Mouse (Mus musculus): ENCODE results near the gene Srgap1.

Gene Srgap1

GRCm38 (mm10) chr10:122017063-122017462 lies 30.1 kb downstream of the Srgap1 start:
- DNase-seq (ENCODE audit: inconsistent ontology term) = no peak

DNA sequence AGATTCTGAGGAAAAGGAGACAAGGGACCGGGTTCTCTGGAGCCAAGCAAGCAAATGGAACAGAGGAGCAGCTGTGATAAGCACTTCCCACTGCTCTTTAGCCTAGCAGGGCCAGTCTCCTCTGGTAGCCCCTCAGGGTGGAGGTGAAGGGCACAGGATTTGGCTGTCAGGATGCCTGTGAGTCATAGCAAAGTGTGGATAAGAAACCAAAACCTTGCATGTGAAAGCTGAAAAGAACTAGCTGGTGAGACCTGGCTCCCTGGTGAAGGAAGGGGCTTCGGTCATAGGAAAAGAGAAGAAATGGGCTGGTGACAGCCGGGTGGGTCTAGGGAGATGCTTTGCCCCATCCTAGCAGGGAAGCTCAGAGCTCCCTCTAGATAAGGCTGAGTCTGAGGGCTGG lies 30.5 kb downstream of the Srgap1 start:
- no peak for DNase-seq (ENCODE audit: inconsistent ontology term)

DNA sequence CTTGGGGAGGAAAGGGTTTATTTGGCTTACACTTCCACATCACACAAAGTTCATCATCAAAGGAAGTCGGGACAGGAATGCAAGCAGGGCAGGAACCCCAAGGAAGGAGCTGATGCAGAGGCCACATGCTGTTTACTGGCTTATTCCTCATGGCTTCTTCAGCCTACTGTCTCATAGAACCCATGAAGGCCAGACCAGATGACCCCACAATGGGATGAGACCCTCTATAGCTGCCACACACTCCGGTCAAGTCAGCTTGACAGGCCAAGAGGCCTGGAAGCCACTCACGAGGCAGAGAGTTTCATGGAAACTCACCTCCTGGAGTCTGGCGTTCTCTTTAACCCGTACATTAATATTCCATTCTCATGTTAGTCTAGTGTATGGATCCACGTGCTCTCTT lies 34.8 kb downstream of the Srgap1 start:
- no peak for DNase-seq (ENCODE audit: inconsistent ontology term)

- DNase-seq (ENCODE audit: inconsistent ontology term) = no peak
These were observed 38.3 kb downstream of the Srgap1 start for GRCm38 (mm10) chr10:122008731-122009391.

DNA sequence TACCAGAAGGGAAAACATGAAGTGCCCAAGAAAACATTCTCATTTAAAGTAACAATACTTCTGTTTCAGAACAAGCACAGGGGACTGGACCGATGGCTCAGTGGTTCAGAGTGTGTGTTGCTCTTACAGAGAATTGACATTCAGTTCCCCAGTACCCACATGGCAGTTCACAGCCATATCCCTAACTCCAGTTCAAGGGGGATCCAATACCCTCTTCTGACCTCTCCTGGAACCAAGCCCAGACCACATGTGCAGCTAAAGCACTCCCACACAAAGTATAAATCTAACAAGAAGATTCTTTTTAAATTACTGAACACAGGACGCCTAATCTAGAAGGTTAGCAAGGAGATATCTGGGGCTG lies 38.8 kb downstream of the Srgap1 start:
- no peak for DNase-seq (ENCODE audit: inconsistent ontology term)

GRCm38 (mm10) chr10:122006606-122007005 lies 40.5 kb downstream of the Srgap1 start:
- DNase-seq (ENCODE audit: inconsistent ontology term) = no peak

DNA sequence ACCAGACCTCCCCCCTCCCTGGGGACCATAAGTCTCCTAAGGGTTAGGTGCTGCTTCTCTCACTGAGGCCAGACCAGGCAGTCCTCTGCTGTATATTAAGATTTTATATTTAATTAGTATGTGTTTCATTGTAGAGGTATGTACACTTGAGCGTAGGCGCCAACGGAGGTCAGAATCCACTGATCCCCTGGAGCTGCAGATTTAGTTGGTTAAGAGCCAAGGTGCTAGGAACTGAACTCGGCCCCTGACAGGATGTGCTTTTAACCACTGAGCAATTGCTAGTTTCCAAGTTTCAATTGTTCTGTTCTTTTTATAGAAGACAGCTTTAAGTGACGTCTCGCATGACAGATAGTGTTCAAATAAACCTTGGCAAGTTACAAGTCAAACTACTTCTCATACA lies 41.0 kb downstream of the Srgap1 start:
- DNase-seq (ENCODE audit: inconsistent ontology term) = no peak

DNA sequence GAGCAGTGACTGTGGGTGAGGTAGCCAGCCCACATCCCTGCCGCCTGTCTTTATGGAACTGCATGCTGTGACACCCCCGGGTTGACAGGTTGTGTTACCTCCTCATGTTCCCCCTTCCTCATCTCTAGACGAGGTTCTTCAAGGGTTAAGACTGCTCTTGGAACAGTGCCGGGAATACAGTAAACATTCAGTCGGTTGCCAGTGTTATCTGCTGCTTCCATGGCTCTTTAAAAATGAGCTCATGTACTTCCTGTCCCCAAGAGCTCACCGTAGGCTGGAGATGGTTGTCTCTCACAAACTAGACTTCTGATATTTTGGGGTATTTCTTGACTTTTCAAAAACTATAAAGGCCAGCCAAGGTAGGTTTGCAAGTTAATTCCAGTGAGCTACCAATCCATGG lies 41.6 kb downstream of the Srgap1 start:
- no peak for DNase-seq (ENCODE audit: inconsistent ontology term)

- DNase-seq (ENCODE audit: inconsistent ontology term) = no peak
These were observed 44.2 kb downstream of the Srgap1 start for GRCm38 (mm10) chr10:122002930-122003329.

- DNase-seq (ENCODE audit: inconsistent ontology term) = no peak
These were observed 48.3 kb downstream of the Srgap1 start for GRCm38 (mm10) chr10:121998806-121999205.

DNA sequence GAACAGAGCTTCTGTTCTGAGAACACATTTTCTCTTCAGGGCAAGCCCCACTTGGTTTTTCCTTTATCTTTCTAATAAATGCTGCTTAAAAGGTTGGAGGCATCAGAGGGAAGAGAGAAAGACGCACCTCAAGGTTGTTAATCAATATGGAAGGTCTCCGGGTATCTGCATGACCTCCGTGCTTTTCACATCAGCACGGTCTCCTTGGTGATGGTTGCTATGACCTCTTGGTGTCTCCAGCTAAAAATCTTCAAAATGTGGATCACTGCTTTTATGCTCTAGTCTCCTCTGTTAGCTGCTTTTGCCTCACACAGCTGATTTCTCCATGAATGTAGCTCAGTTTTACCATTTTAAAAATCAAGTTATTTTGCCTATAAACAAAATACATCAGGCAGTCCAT lies 50.6 kb downstream of the Srgap1 start:
- DNase-seq (ENCODE audit: inconsistent ontology term) = no peak

GRCm38 (mm10) chr10:121995448-121995847 lies 51.7 kb downstream of the Srgap1 start:
- no peak for DNase-seq (ENCODE audit: inconsistent ontology term)

DNA sequence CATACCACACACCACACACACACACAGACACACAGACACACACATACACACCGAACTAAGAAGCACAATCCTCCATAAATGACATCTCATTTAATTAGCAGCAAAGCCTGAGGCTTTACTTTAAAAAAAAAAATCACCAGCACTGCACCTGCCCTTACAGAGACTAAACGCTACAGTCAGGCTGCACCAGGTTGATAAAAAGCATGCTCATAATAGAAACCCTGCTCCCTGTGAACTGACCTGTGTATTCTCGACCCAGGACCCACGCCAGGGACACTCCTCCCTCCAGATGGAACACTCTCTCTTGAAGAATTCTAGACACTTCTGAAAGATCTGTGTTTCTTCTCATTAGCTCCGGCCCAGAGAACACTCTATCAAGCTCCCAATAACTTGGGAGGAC lies 52.5 kb downstream of the Srgap1 start:
- DNase-seq (ENCODE audit: inconsistent ontology term) = no peak

GRCm38 (mm10) chr10:121992609-121993008 lies 54.5 kb downstream of the Srgap1 start:
- no peak for DNase-seq (ENCODE audit: inconsistent ontology term)

DNA sequence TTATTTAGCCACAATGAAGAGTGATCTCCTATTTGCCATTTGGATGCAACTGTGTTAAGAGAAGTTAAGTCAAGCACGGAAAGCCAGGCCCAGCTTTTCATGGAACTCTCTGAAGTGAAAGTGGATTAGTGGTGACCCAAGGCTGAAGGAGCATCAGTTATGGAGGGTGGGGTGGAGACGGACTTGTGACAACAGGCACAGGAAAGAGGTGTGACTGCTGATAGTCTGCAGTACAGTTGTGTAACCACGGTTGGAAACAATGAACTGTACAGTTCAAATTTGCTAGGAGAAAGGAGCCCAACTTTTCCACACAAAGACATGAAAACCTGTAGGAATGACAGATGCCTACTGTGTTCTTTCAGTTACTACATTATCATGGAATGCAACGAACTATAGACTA lies 60.1 kb downstream of the Srgap1 start:
- DNase-seq (ENCODE audit: inconsistent ontology term) = no peak

DNA sequence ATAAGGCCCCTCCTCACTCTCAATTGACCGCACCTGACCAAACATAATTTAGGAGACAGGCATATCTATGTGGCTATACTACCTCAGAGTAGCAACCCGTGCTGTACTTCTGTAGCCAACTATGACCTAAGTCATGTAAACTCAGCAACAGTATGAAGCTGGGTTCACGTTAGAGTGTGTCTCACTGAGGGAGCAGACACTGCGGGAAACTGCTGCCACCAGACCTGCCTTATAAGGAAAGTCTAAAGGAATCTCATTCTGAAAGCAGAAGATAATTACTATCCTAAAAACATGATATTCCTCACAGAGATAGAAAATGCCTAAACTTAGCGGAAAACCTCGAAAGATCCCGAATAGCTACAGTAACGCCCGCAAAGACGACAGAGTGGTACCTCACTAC lies 62.2 kb downstream of the Srgap1 start:
- DNase-seq (ENCODE audit: inconsistent ontology term) = no peak

GRCm38 (mm10) chr10:121983993-121984610 lies 63.0 kb downstream of the Srgap1 start:
- DNase-seq (ENCODE audit: inconsistent ontology term) = no peak

DNA sequence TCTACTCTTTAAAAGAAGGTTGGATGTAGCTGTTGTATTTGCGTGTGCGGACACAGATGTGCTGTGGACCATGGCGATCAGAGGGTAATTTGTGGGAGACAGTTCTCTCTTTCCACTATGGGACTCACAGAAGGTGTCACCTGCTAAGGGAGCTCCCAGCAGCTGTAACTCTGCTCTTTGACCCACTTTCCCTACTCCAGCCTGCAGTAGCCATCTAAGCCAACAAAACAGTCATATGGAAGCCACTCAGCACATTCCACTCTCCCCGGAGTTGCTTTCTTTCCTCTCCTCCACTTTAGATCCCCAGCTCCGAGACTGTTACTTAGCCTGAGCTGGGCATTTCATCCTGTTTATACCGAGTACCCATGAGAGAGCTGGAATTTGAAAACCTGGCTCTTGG lies 71.8 kb downstream of the Srgap1 start:
- DNase-seq (ENCODE audit: inconsistent ontology term) = no peak

GRCm38 (mm10) chr10:121974591-121974990 lies 72.5 kb downstream of the Srgap1 start:
- DNase-seq (ENCODE audit: inconsistent ontology term) = no peak

DNA sequence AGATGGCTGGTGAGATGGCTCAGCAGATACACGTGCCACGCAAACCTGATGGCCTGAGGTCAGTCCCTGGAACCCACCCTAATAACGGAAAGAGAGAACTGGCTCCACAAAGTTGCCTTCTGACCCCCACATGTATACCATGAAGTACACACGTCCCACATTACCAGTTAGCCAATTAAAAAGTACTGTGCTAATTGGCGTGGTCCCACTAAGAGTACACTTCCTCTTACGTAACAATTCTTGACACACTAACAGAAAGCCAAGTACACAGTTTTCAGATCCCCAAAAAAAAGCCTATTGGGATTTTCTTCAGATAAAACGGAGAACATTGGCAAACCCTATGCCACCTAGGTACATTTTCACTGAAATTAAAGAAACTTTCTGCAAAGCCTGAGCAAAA lies 73.8 kb downstream of the Srgap1 start:
- no peak for DNase-seq (ENCODE audit: inconsistent ontology term)

DNA sequence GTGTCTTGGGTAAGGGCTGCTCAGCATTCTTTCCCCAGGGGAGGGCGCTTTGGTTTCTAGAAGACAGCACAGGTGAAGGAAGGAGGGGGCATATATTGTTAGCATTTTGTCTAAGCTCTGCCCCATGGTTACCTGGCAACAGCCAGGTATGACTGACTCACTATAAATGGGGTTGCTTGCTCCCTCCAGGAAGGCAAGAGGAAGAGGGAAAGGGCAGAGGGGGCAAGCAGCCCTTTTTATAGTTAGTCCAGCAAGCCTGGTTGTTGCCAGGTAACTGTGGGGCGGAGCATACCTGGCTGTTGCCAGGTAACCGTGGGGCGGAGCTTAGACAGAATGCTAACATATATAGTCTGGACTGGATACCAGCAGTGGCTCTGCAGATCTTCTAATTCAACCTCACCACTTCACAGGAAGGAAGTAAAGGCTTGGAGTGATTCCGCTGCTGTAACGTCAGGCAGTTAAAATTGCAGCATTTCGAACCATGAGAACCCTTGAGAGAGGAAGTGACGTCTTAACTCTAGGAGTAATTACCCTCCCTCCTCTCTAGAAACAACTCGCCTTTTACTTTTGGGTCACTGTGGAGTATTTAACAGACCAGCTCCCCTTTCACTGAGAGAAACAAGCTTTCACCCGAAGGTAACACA lies 74.7 kb downstream of the Srgap1 start:
- no peak for DNase-seq (ENCODE audit: inconsistent ontology term)

DNA sequence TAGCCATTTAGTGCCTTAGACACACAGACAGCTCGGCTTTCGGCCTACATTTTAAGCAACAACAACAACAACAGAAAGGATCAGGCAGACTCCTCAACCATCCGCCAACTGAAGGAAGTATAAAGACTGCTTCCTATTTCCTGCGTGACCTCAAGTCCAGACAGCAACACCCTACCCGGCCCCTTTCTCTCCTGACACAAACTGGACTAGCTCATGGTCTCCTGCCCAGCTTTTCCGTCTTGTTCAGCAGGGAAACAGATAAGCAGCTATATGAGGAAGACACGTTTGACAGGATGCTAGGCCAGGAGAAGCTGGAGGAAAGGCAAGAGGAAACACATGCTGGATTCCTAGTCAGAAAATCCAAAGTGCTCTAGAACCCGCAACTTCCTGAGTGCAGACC lies 75.5 kb downstream of the Srgap1 start:
- no peak for DNase-seq (ENCODE audit: inconsistent ontology term)

GRCm38 (mm10) chr10:121970912-121971311 lies 76.2 kb downstream of the Srgap1 start:
- no peak for DNase-seq (ENCODE audit: inconsistent ontology term)
